Mouse (Mus musculus) activated CD4-positive, CD25-positive, alpha-beta regulatory T cell, adult 4 months (primary cell): ENCODE measurements around the gene Tent2. TPM values are rescaled to one million over a fixed set of nuclear protein-coding genes. Genes with fewer than 3 reads are reported as not detected.

Experiments
- ATAC-seq: one replicate; pipeline ENCODE4 v1.8.0; 2017
- polyA plus RNA-seq, 2 experiments: library from polyadenylated mRNA; unstranded; fragments of 100-300 nt; shearing (Covaris generic); gene quantifications; one replicate each; pipeline ENCODE4 v1.2.1; 2017

The Tent2 gene
- polyA plus RNA-seq, 2 experiments from 2014 or later: 11.5 to 16.1 TPM

DNA sequence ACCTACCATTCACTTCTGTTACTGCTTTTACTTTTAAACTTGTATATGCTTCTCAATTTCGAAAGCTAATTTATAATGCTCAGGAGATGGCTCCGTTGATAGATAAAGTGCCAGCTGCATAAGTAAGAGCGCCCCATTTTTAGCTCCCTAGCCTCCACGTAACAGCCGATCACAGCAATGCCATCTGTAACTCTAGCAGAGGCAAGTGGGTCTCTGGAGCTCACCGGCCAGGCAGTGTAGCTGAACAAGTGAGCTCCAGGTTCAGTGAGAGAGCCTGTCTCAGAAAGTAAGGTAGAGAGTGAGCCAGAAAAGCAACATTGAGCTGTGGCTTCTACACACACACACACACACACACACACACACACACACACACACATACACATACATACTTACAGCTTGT, 51.0 kb downstream of the Tent2 start:
- ATAC-seq: no peak

DNA sequence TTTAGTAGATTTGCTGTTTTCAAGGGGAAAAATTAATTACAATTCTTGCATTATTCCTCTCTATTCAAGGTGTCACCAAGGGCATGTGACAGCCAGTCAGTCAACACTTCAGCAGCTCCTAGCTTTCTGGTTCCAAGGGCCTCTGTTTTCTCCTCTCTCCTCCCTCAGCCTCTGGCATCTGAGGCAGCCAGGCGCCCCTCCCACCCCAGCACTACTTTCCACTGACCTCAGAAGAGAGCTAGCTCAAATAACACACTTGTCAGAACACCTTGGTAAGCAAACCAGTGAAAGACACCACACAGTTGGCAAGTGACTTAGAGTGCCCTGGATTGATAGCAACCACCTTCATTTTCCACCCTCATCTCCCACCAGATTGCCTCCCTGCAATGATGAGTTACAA, 54.1 kb downstream of the Tent2 start:
- ATAC-seq: no peak

DNA sequence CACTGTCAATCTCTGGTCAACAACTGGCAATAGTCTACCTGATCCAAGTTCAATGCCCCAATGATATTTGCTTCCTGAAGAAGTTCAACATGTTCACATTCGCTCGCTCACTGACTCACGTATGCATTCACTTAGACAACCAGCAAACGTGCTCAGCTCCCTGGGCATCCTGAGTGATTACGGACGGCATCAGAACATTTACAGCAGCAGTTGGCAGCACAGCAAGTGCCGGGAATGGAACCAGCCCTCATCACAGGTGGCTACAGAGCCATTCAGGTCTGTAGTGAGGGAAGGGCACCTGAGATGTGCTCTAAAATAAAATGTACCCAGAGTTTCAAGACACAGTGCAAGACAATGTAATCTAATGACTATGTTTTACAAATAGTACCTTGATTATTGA, 55.1 kb downstream of the Tent2 start:
- ATAC-seq: no peak

DNA sequence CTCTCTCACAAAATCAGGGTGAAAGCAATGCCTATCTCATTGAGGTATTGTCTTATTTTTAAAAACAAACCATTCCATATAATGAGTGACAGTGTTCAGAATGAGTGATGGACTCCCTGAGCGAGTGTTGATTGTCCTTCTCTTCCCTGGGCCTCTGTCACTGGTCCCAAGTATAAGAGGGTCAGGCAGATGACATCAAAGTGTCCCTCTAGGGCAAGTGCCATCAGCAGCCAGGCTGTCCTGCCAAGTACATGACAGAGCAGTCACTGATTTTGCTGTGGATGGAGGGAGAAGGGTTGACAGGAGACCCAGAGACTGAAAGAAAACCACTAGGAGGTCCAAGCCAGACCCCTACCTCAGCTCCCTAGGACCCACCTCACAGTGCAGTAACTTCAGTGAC, 55.9 kb downstream of the Tent2 start:
- ATAC-seq: no peak

DNA sequence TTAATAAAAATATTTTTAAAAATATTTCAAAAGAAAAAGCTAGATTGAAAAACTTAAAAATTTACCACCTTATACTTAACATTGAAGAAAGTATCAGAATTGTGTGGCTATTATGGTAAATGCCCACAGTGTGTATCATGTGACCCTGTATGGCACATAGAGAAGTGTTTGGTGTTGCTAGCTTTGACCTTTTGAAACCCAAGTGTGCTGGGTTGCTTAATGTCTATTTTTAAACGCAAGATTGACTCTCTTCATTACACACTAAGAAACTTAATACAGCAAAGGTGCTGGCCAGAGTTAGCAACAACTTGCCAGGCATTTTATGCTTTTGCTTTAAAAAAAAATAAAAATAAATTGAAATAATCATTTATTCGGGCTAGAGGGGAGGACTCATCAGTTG, 56.7 kb downstream of the Tent2 start:
- ATAC-seq: no peak

DNA sequence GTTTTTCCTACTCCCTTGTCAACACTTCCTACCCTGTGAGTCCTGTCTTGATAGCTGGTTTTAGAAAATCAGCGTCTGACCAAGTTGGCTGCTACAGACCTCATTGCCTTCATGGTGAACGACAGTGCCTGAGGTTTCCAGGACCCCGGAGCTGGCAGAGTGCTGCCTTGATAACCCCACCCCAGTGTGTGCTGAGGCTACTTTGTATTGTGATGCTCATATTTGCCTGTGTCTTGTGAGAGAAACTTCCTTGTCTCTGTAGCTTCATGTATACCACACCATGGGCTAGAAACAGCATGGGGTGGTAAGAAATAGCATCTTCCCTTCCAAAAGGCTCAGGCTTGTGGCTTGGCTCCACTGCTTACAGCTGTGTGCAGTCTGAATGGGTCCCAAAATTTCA, 61.5 kb downstream of the Tent2 start:
- ATAC-seq: no peak

DNA sequence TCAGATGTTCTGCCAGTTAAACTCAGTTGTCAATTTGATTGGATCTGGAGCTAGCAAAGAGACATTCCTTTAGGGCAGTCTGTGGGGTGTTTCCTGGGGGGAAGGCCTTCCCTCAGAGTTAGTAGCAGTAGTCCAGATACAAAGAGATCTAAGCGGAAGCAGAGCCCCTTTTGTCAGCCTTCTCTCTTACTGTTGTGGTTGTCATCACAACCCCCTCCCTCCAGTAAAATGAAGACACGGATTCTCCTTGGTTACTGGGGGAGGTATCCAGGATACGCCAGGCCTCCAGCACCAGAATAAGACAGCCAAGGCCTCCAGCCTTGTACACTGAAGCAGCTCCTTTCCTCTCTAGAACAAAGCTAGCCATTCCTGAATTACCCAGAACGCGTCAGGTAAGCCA, 63.2 kb downstream of the Tent2 start:
- no peak for ATAC-seq

DNA sequence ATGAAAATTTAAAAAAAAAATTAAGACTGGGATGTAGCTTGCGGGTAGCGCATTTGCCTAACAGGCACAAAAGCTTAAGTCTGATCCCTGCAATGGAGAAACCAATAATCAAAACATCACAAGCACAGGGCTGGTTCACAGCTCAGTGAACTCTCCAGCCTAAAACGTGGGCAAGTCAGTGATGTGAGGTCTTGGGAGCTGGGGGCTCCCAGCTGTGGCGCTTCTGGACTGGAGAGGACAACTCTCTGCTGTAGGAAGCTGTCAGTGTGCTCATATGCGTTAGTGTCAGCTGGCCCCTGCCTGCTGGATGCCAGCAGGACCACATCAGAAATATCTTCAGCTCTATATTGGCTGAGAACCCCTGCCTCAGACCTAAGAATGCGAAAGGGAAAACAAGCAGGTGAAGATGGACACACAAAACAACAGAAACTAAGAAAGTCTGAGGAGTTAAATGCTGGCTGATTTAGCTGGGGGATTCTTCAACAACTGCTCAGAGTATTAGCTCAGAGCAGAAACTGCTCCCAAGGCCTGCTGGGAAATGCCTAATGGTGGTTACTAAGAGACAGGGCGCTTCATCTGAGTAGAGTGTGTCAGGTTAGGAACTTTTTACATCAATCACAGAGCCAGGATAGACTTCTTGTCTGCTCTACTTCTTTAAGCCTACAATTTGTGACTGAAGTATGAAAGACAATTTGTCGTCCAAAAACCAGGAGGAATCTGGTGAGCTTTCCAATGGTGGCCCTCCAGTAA, 63.9 kb downstream of the Tent2 start:
- no peak for ATAC-seq

DNA sequence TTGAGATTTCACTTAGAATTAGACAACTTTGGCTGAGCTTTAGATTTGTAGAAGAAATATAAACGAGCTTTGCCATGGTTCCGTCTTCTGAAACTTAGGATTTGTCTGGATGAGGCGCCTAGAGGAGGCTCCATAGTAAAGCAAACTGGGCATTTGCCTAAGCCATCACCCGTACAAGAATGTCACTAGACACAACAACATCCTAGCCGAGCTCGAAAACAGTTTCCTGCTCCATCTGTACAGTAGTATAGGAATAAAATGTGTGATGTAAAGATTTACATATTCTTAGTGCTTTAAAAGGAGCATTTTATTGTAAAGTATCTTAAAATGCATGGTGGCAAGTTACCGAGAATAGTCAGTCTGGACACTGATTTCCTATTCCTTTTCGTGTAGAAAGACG, 69.9 kb downstream of the Tent2 start:
- no peak for ATAC-seq

DNA sequence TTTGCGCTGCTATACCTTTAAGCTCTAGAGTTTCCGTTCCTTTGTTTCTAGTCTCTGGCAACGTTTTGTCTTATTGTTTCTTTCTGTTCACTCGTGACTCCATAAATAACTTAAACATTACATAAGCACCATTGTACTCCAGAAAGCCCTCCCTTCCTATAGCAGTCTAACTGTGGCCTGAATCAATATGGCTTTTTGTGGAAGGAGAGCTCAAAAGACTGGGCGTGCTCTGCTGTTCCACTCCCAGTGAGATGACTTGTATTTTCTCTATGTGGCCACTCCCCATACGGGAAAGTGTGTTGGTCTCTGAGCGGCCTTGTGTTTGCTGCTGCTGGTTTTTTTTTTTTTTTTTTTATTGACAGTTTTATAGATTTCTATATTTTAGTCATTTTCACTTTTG, 74.9 kb downstream of the Tent2 start:
- no peak for ATAC-seq

DNA sequence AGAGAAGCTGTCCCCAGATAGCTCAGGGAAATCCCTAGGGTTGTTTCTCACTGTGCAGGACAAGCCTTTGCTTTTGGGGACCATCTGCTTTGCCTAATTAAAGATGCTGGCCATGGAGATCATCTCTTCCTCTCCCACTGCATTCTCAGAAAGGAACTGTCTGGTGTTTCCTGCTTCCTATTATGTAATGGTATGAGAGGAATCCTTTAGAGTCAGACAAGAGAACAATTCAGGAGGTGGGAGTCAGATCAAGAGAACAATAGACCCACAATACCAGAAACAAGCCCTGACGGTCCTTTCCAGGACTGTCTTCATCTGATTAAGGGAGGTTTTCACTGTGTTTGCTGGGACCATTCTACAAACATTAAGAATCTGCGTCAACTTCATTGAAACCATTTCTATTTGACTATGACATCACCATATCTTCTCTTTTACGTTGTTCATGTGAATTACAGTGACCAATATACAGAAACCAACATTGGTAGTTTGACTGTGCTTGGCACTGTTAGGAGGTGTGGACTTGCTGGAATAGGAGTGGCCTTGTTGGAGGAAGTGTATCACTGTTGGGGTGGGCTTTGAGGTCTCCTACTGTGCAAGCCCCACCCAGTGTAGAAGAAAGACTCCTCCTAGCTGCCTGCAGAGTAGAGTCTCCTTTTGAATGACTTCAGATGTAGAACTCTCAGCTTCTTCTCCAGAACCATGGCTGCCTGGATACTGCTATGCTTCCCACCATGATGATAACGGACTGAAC, 89.7 kb downstream of the Tent2 start:
- ATAC-seq: no peak

DNA sequence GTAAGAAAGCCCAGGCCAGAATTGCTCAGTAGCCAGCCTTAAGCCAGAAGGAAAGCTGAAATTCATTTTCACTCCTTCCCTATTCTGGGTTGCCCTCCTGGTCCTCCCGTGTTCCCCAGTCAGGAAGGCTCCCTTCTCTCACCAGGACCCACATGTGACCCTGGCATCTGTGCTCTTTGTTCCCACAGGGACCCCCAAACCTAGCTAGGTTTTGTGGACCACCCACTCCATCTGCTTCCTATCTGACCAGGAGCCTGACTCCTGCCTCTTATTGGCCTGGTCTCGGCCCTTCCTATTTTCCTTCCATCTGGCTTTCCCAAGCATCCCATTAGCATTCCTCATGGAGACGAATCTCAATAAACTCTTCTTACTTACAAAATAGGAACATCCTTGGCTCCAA, 93.6 kb downstream of the Tent2 start:
- no peak for ATAC-seq

DNA sequence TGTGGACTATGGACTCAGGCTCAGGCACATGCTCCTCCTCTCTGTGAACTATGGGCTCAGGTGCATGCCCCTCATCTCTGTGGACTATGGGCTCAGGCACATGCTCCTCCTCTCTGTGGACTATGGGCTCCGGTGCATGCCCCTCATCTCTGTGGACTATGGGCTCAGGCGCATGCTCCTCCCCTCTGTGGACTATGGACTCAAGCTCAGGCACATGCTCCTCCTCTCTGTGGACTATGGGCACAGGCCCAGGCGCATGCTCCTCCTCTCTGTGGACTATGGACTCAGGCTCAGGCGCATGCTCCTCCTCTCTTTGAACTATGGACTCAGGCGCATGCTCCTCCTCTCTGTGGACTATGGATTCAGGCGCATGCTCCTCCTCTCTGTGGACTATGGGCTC, 95.5 kb downstream of the Tent2 start:
- ATAC-seq: no peak

Other genes with a start within 250 kb of the Tent2 start
- gene Cmya5, start 47.7 kb downstream of the Tent2 start, polyA plus RNA-seq: under 1 TPM; 0.38 to 0.59 TPM
- 1 to 10 TPM; 2.6 to 4.7 TPM for gene Homer1, start 107.2 kb upstream of the Tent2 start, polyA plus RNA-seq